Mouse (Mus musculus) CH12.LX (cell line): Measurements from ENCODE around the gene Cnksr3. TPM values are rescaled to one million over a fixed set of nuclear protein-coding genes. Genes with fewer than 3 reads are reported as not detected.

Experiments used
- DNase-seq: peaks from one replicate; pipeline ENCODE4 v3.0.0-alpha.2; 2013; ENCODE audit errors: extremely low read depth
- H3K27ac ChIP-seq: 2 replicates; pipeline ENCODE4 v1.5.1; 2012; ENCODE audit warnings: low read depth, mild to moderate bottlenecking, control low read depth, moderate library complexity; ENCODE audit not compliant: insufficient read depth
- H3K27me3 ChIP-seq: replicated peaks from 2 replicates; pipeline ENCODE3; 2012; ENCODE audit warnings: inconsistent platforms
- H3K36me3 ChIP-seq, 2 experiments: replicated peaks in 1 of 2; 2 replicates each; pipeline versions ENCODE3 to v1.6.1; 2012; ENCODE audit warnings: inconsistent platforms in 1 of 2, low read length in 1 of 2, mild to moderate bottlenecking in 1 of 2, mixed read lengths in 1 of 2, moderate library complexity in 1 of 2; ENCODE audit not compliant: control insufficient read depth in 1 of 2, insufficient read depth in 1 of 2
- H3K4me1 ChIP-seq, 2 experiments: 2 replicates each; pipeline ENCODE4 v1.6.1; 2012; ENCODE audit warnings: inconsistent platforms in 1 of 2, moderate library complexity in 1 of 2; ENCODE audit not compliant: insufficient read depth in 2 of 2, control insufficient read depth in 1 of 2
- H3K4me2 ChIP-seq: 2 replicates; pipeline ENCODE4 v1.6.1; 2012; ENCODE audit warnings: low read depth, mild to moderate bottlenecking, control low read depth; ENCODE audit not compliant: poor library complexity, insufficient read depth, severe bottlenecking
- H3K4me3 ChIP-seq, 3 experiments: fragments of 150-350 bp in 1 of 3; sonication (generic) in 1 of 3; replicated peaks in 1 of 3; 2 replicates each; pipeline versions ENCODE3 to v1.5.1; 2011 to 2012; ENCODE audit warnings: low read depth in 2 of 3, low read length in 2 of 3, mild to moderate bottlenecking in 2 of 3, moderate library complexity in 2 of 3, control low read depth in 1 of 3, improper control_type of control experiment in 1 of 3, inconsistent platforms in 1 of 3, mixed read lengths in 1 of 3; ENCODE audit not compliant: poor library complexity in 1 of 3
- H3K79me2 ChIP-seq: replicated peaks from 2 replicates; pipeline ENCODE4 v1.6.1; 2012; ENCODE audit warnings: mild to moderate bottlenecking, moderate library complexity; ENCODE audit not compliant: control insufficient read depth, poor library complexity, insufficient read depth, severe bottlenecking; ENCODE audit errors: extremely low read depth
- H3K9ac ChIP-seq: 2 replicates; pipeline ENCODE4 v1.6.1; 2012; ENCODE audit warnings: low read depth, mild to moderate bottlenecking, control low read depth, moderate library complexity; ENCODE audit not compliant: insufficient read depth
- H3K9me3 ChIP-seq: replicated peaks from 2 replicates; pipeline ENCODE3; 2012; ENCODE audit warnings: low read length, inconsistent platforms, mixed read lengths
- BHLHE40 ChIP-seq: IDR thresholded peaks from 2 replicates; pipeline ENCODE4 v1.6.1; 2011; ENCODE audit warnings: mild to moderate bottlenecking, low read depth, low read length, improper control_type of control experiment
- CHD1 ChIP-seq: IDR thresholded peaks from 2 replicates; pipeline ENCODE4 v1.6.1; 2012; ENCODE audit warnings: low read depth, low read length, improper control_type of control experiment, inconsistent platforms
- CTCF ChIP-seq, 2 experiments: IDR thresholded peaks in 1 of 2; conservative IDR thresholded peaks in 1 of 2; 2 replicates each; pipeline ENCODE4 v1.5.1; 2011 to 2012; ENCODE audit warnings: low read depth in 2 of 2, low read length in 2 of 2, improper control_type of control experiment in 1 of 2, inconsistent platforms in 1 of 2, mild to moderate bottlenecking in 1 of 2, moderate library complexity in 1 of 2
- E2F4 ChIP-seq: IDR thresholded peaks from 2 replicates; pipeline ENCODE4 v1.6.1; 2011; ENCODE audit warnings: low read depth, low read length, improper control_type of control experiment; ENCODE audit not compliant: insufficient replicate concordance
- ELF1 ChIP-seq: IDR thresholded peaks from 2 replicates; pipeline ENCODE4 v1.6.1; 2014; ENCODE audit warnings: low read depth, mild to moderate bottlenecking, inconsistent platforms, low read length, improper control_type of control experiment
- EP300 ChIP-seq: IDR thresholded peaks from 2 replicates; pipeline ENCODE4 v1.6.1; 2011; ENCODE audit warnings: low read length, improper control_type of control experiment
- ETS1 ChIP-seq: conservative IDR thresholded peaks from 2 replicates; pipeline ENCODE4 v1.6.1; 2012; ENCODE audit warnings: low read depth, mild to moderate bottlenecking, inconsistent platforms, low read length, improper control_type of control experiment, moderate library complexity
- GABPA ChIP-seq: IDR thresholded peaks from 2 replicates; pipeline ENCODE4 v1.6.1; 2012; ENCODE audit warnings: low read depth, low read length, improper control_type of control experiment, inconsistent platforms; ENCODE audit not compliant: insufficient replicate concordance
- IRF4 ChIP-seq: IDR thresholded peaks from 2 replicates; pipeline ENCODE4 v1.6.1; 2014; ENCODE audit warnings: low read depth, mild to moderate bottlenecking, inconsistent platforms, low read length, improper control_type of control experiment
- JUN ChIP-seq: IDR thresholded peaks from 2 replicates; pipeline ENCODE4 v1.6.1; 2011; ENCODE audit warnings: low read depth, mild to moderate bottlenecking, low read length, improper control_type of control experiment, moderate library complexity; ENCODE audit not compliant: insufficient read depth
- JUND ChIP-seq: conservative IDR thresholded peaks from 2 replicates; pipeline ENCODE4 v1.6.1; 2011; ENCODE audit warnings: low read depth, low read length, improper control_type of control experiment
- MAFK ChIP-seq: IDR thresholded peaks from 2 replicates; pipeline ENCODE4 v1.6.1; 2011; ENCODE audit warnings: low read length, improper control_type of control experiment; ENCODE audit not compliant: insufficient replicate concordance
- MAX ChIP-seq: IDR thresholded peaks from 2 replicates; pipeline ENCODE4 v1.6.1; 2011; ENCODE audit warnings: low read length, improper control_type of control experiment
- MAZ ChIP-seq: IDR thresholded peaks from 2 replicates; pipeline ENCODE4 v1.6.1; 2012; ENCODE audit warnings: low read depth, mild to moderate bottlenecking, inconsistent platforms, low read length, improper control_type of control experiment, moderate library complexity
- MEF2A ChIP-seq: IDR thresholded peaks from 2 replicates; pipeline ENCODE4 v1.6.1; 2014; ENCODE audit warnings: low read depth, mild to moderate bottlenecking, inconsistent platforms, low read length, improper control_type of control experiment, borderline replicate concordance
- MYC ChIP-seq: IDR thresholded peaks from 2 replicates; pipeline ENCODE4 v1.6.1; 2011; ENCODE audit warnings: low read depth, mild to moderate bottlenecking, improper control_type of control experiment, low read length
- POLR2A ChIP-seq: IDR thresholded peaks from 2 replicates; pipeline ENCODE4 v1.6.1; 2011; ENCODE audit warnings: low read depth, mild to moderate bottlenecking, improper control_type of control experiment, low read length
- POLR2AphosphoS2 ChIP-seq: IDR thresholded peaks from 2 replicates; pipeline ENCODE4 v1.6.1; 2011; ENCODE audit warnings: low read depth, low read length, improper control_type of control experiment
- RAD21 ChIP-seq: IDR thresholded peaks from 2 replicates; pipeline ENCODE4 v1.6.1; 2011; ENCODE audit warnings: low read depth, mild to moderate bottlenecking, low read length, improper control_type of control experiment, moderate library complexity
- SMC3 ChIP-seq: IDR thresholded peaks from 2 replicates; pipeline ENCODE4 v1.6.1; 2011; ENCODE audit warnings: low read depth, low read length, improper control_type of control experiment
- TCF12 ChIP-seq: IDR thresholded peaks from 2 replicates; pipeline ENCODE4 v1.6.1; 2014; ENCODE audit warnings: low read depth, mild to moderate bottlenecking, inconsistent platforms, low read length, improper control_type of control experiment
- UBTF ChIP-seq: IDR thresholded peaks from 2 replicates; pipeline ENCODE4 v1.6.1; 2012; ENCODE audit warnings: low read depth, mild to moderate bottlenecking, inconsistent platforms, low read length, improper control_type of control experiment, moderate library complexity
- USF1 ChIP-seq: IDR thresholded peaks from 2 replicates; pipeline ENCODE4 v1.6.1; 2014; ENCODE audit warnings: low read depth, mild to moderate bottlenecking, inconsistent platforms, low read length, improper control_type of control experiment
- ZC3H11A ChIP-seq: IDR thresholded peaks from 2 replicates; pipeline ENCODE4 v1.6.1; 2012; ENCODE audit warnings: low read depth, mild to moderate bottlenecking, inconsistent platforms, low read length, improper control_type of control experiment
- ZKSCAN1 ChIP-seq: IDR thresholded peaks from 2 replicates; pipeline ENCODE4 v1.6.1; 2012; ENCODE audit warnings: low read depth, inconsistent platforms, low read length, improper control_type of control experiment, borderline replicate concordance
- ZMIZ1 ChIP-seq: IDR thresholded peaks from 2 replicates; pipeline ENCODE4 v1.6.1; 2012; ENCODE audit warnings: low read depth, mild to moderate bottlenecking, inconsistent platforms, low read length, improper control_type of control experiment
- ZNF384 ChIP-seq: IDR thresholded peaks from 2 replicates; pipeline ENCODE4 v1.6.1; 2012; ENCODE audit warnings: low read depth, low read length, improper control_type of control experiment, inconsistent platforms
- dilution Hi-C: fragments of 300-500 bp; cut with MboI; formaldehyde crosslinking; loops from 2 replicates; pipeline ENCODE4 v1.14.3; 2020; ENCODE audit warnings: low sequenced_read_pairs; ENCODE audit not compliant: extremely low pct_unique_long_range_greater_than_20kb, extremely low pct_ligation_motif_present
- in situ Hi-C: fragments of 300-500 bp; cut with MboI; formaldehyde crosslinking; loops from 3 replicates; pipeline ENCODE4 v1.14.3; 2019; ENCODE audit warnings: low sequenced_read_pairs, low pct_ligation_motif_present, low pct_unique_long_range_greater_than_20kb, mixed read lengths
- polyA plus RNA-seq: library from polyadenylated mRNA; unstranded; fragments of >175 nt; gene quantifications from 2 replicates; pipeline ENCODE4 v1.2.1, GENCODE M21; 2012; ENCODE audit warnings: low read depth; ENCODE audit not compliant: insufficient read length
- total RNA-seq, 2 experiments: library from RNA; depleted of rRNA; stranded (reverse); fragments of 300-350 nt in 1 of 2; fragments of >200 nt in 1 of 2; gene quantifications; 2 replicates each; pipeline ENCODE4 v1.2.3; 2012 to 2014

Gene Cnksr3
- total and polyA plus RNA-seq, 3 experiments: 0.72 to 3.9 (median 2.9) TPM

DNA sequence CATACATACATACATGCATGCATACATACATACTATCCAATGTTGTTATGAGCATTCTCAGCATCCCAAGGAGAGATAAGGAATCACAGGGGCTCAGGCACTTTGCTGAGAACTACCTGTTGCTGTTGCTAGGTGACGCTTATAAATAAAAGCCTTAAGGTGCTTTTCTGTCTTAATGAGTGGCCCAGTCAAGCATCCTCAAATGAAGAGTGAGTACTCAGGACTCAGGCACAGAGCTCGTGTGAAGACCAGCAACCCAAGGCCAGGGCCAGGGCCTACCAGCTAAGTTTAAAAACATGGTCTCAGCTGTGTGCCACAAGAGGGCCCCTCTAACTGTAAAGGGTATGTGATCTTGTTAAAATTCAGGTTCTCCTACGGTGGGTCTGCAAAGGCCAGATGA is 6.5 kb downstream of the Cnksr3 start:
- Histone ChIP-seq H3K9me3 (no peaks in the 10 kb centered on the region), H3K79me2 (no peaks in the 10 kb centered on the region), H3K4me3 (no peak overlapping the region), H3K27me3 (no peaks in the 10 kb centered on the region), H3K9ac (no peak overlapping the region), H3K27ac (no peak overlapping the region), H3K36me3 (peaks cover 0 to 7% of the 10 kb centered on the region in 2 experiments), H3K4me1 (peaks cover 13 to 47% of the 10 kb centered on the region in 2 experiments), H3K4me2 (no peak overlapping the region)
- no peak for TF ChIP-seq UBTF
- 0 out of 4 replicates have a peak, but pooled peaks of 1 of the 2 experiments have one; percentile 10 for TF ChIP-seq CTCF (conservative IDR thresholded peaks at IDR 0.05 in 1 of 2, IDR thresholded peaks at IDR 0.05 in 1 of 2; ENCODE audit: low read depth in 2 of 2, low read length in 2 of 2)
- dilution Hi-C loops: no loop called here
- in situ Hi-C loops: no loop called here
- no peak for DNase-seq

DNA sequence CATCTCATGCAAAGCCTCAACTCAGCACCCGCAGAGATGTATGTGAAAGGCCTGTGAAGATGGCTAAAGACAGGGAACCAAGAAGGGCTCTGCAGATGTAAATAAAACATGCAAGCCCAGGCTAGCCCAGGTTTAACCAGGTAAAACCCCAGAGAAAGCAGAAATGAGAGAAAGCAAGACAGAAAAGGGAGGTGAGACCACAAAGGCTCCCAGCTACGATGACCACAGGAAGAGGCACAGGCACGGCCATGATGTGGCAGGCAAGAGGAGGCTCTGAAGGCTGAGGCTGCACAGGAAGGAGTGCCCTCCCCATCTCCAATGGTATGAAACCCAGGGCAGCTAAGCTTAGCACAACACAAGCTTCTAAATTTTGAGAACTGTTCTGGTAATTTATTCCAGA is 7.1 kb downstream of the Cnksr3 start:
- Histone ChIP-seq H3K9ac (no peak overlapping the region), H3K4me1 (peaks cover 13 to 41% of the 10 kb centered on the region in 2 experiments), H3K27me3 (no peaks in the 10 kb centered on the region), H3K79me2 (no peaks in the 10 kb centered on the region), H3K27ac (no peak overlapping the region), H3K36me3 (peaks cover 0 to 7% of the 10 kb centered on the region in 2 experiments), H3K9me3 (no peaks in the 10 kb centered on the region), H3K4me2 (no peak overlapping the region), H3K4me3 (no peak overlapping the region)
- dilution Hi-C loops: no loop called here
- in situ Hi-C loops: no loop called here
- no peak for TF ChIP-seq MAX
- TF ChIP-seq POLR2A: no peak
- peak; percentile 70 for TF ChIP-seq EP300
- TF ChIP-seq ZMIZ1: no peak
- TF ChIP-seq UBTF: no peak
- no peak for TF ChIP-seq MAFK
- peak; percentile 85 for TF ChIP-seq IRF4
- no peak for TF ChIP-seq CTCF (conservative IDR thresholded peaks at IDR 0.05 in 1 of 2, IDR thresholded peaks at IDR 0.05 in 1 of 2; ENCODE audit: low read depth in 2 of 2, low read length in 2 of 2)
- peak; percentile 56; the same call in 1 of the 2 replicates for TF ChIP-seq BHLHE40
- no peak for TF ChIP-seq ZNF384
- 0 out of 2 replicates have a peak, but pooled peaks have one; percentile 16 for TF ChIP-seq TCF12
- no peak for TF ChIP-seq RAD21
- TF ChIP-seq JUN: no peak
- peak; percentile 53; the same call in 1 of the 2 replicates for TF ChIP-seq ETS1
- peak; percentile 72 for TF ChIP-seq MEF2A
- no peak for TF ChIP-seq ZKSCAN1
- peak; percentile 97 for TF ChIP-seq CHD1
- no peak for TF ChIP-seq E2F4
- TF ChIP-seq GABPA: no peak
- TF ChIP-seq ZC3H11A: no peak
- no peak for TF ChIP-seq ELF1
- TF ChIP-seq POLR2AphosphoS2: no peak
- TF ChIP-seq USF1: no peak
- no peak for TF ChIP-seq SMC3
- TF ChIP-seq MYC: no peak
- TF ChIP-seq JUND: no peak
- TF ChIP-seq MAZ: no peak
- DNase-seq: peak; percentile 72
